Mouse (Mus musculus): ENCODE data around the gene Lgals12.

DNA sequence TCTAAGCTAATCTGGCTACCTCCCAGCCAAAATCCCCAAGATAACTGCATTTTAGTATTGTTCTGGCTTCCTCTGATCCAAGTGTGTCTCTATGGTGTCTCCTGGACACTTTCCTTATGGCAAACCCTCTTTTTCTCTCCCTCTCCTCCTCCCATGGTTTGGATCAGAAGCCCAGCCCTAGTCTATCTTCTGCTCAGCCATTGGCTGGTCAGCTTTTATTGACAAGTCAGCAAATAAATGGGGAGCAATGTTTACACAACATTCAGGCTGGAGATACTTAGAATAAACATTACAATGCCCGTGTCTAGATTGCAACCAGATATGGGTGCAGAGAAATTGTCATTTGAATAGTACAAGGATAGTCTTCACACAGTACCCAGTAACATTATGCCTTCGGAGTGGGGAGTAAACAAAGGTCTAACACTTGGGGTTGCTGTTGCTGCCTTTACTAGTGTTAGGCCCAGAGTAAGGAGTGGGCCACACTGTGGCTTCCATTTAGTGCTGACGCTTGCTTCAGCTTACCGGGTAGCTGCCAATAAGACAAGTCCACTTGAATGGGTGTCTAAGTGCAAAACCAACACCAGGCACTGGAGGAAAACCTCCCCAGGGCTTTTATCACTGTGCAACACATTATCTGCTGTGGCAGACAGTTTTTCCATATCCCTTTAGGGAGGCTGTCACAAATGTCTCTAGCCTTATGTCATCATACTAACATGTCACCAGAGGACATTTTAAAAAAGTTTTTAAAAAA is 55.3 kb downstream of the Lgals12 start:
- TF ChIP-seq MAFK (IDR thresholded peaks at IDR 0.05; ENCODE audit: insufficient read depth, low read depth, low read length) = peak; percentile 79
- TF ChIP-seq HCFC1 (IDR thresholded peaks at IDR 0.05; ENCODE audit: borderline replicate concordance, insufficient read depth, low read length) = no peak
- TF ChIP-seq ZNF384 (IDR thresholded peaks at IDR 0.05; ENCODE audit: low read depth, low read length) = no peak
- no peak for TF ChIP-seq ZC3H11A (IDR thresholded peaks at IDR 0.05; ENCODE audit: borderline replicate concordance, low read depth, low read length)
- no peak for TF ChIP-seq CHD2 (IDR thresholded peaks at IDR 0.05; ENCODE audit: low read depth, low read length)
